Mouse (Mus musculus): ENCODE measurements around the gene Mrps24. TPM values are rescaled to one million over a fixed set of nuclear protein-coding genes. Genes with fewer than 3 reads are reported as not detected.

Mrps24 gene
- polyA plus RNA-seq, 1 experiment from 2014 or later = 170 TPM

- no peak for DNase-seq (ENCODE audit: low spot score)
- no peak for ATAC-seq (ENCODE audit: insufficient number of reproducible peaks, low FRiP score, low TSS enrichment, low read depth)
- H3K4me2 ChIP-seq (ENCODE audit: low read depth, severe bottlenecking) = no peak overlapping the region
- H3K9me3 ChIP-seq (ENCODE audit: control insufficient read depth, low read length) = no peaks in the 10 kb centered on the region
- H3K27ac ChIP-seq (replicated peaks; ENCODE audit: low read depth, low read length) = no peak overlapping the region
- H3K27me3 ChIP-seq (ENCODE audit: control insufficient read depth, insufficient read depth, low read length) = no peaks in the 10 kb centered on the region
- WGBS = 89% methylated on average over 11 of the region's 11 CpGs
- H3K36me3 ChIP-seq (ENCODE audit: control insufficient read depth, insufficient read depth, low read length) = peaks cover 14% of the 10 kb centered on the region
- H3K4me1 ChIP-seq (ENCODE audit: control insufficient read depth, insufficient read depth, low read length) = no peaks in the 10 kb centered on the region
- no peak overlapping the region for H3K4me3 ChIP-seq (ENCODE audit: low read depth, low read length)
- H3K9ac ChIP-seq (ENCODE audit: low read length) = no peak overlapping the region
Observed at GRCm38 (mm10) chr11:5716246-5716645, 766 bp upstream of the Mrps24 start.

DNA sequence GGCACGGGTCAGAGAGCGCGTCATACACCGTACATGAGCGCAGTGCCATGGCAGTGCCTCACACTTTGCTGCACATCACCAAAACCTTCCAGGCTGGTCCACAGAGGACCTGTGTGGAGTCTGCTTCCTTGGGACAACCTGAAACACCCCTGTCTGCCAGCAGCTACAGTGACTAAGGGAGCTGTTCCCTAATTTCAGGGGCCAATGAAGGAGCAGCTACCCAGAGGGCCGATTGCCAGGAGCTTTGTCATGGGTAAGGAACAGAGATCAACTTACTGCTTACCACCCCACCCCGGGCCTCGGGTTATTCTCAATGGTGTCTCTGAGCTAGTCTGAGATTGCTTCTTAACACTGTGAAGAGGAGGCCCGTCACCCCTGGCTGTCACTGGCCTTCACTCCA is 301 bp downstream of the Mrps24 start:
- no peak overlapping the region for H3K4me2 ChIP-seq (ENCODE audit: low read depth, severe bottlenecking)
- WGBS = 87% methylated on average over 9 of the region's 9 CpGs
- H3K27me3 ChIP-seq (ENCODE audit: control insufficient read depth, insufficient read depth, low read length) = no peaks in the 10 kb centered on the region
- no peak overlapping the region for H3K4me3 ChIP-seq (ENCODE audit: low read depth, low read length)
- no peaks in the 10 kb centered on the region for H3K4me1 ChIP-seq (ENCODE audit: control insufficient read depth, insufficient read depth, low read length)
- H3K27ac ChIP-seq (replicated peaks; ENCODE audit: low read depth, low read length) = no peak overlapping the region
- ATAC-seq (ENCODE audit: insufficient number of reproducible peaks, low FRiP score, low TSS enrichment, low read depth) (no peak), DNase-seq (ENCODE audit: low spot score) (no peak)
- no peaks in the 10 kb centered on the region for H3K9me3 ChIP-seq (ENCODE audit: control insufficient read depth, low read length)
- H3K9ac ChIP-seq (ENCODE audit: low read length) = no peak overlapping the region
- peaks cover 14% of the 10 kb centered on the region for H3K36me3 ChIP-seq (ENCODE audit: control insufficient read depth, insufficient read depth, low read length)

GRCm38 (mm10) chr11:5707530-5708353 is 7.7 kb downstream of the Mrps24 start:
- 17% methylated on average over 48 of the region's 50 CpGs for WGBS
- peak overlapping the region; percentile 76 for H3K4me2 ChIP-seq (ENCODE audit: low read depth, severe bottlenecking)
- DNase-seq (ENCODE audit: low spot score) = peak; percentile 91

GRCm38 (mm10) chr11:5706874-5707529 is 8.5 kb downstream of the Mrps24 start:
- peak; percentile 79; the same call in 1 of the 2 replicates for ATAC-seq (ENCODE audit: insufficient number of reproducible peaks, low FRiP score, low TSS enrichment, low read depth)
- 1% methylated on average over 43 of the region's 43 CpGs for WGBS
- DNase-seq (ENCODE audit: low spot score) = no peak
- Histone ChIP-seq H3K9ac (ENCODE audit: low read length) (peak overlapping the region; percentile 92), H3K4me3 (ENCODE audit: low read depth, low read length) (peak overlapping the region; percentile 95), H3K9me3 (ENCODE audit: control insufficient read depth, low read length) (no peaks in the 10 kb centered on the region), H3K4me2 (ENCODE audit: low read depth, severe bottlenecking) (peak overlapping the region; percentile 76), H3K4me1 (ENCODE audit: control insufficient read depth, insufficient read depth, low read length) (0 out of 2 replicates have a peak, but pooled peaks cover 4% of the 10 kb centered on the region), H3K36me3 (ENCODE audit: control insufficient read depth, insufficient read depth, low read length) (peaks cover 6% of the 10 kb centered on the region; the same call in 1 of the 2 replicates), H3K27me3 (ENCODE audit: control insufficient read depth, insufficient read depth, low read length) (no peaks in the 10 kb centered on the region), H3K27ac (replicated peaks; ENCODE audit: low read depth, low read length) (peak overlapping the region; percentile 51; the same call in 1 of the 2 replicates)

More at GRCm38 (mm10) chr11:5707530-5708353, 7.7 kb downstream of the Mrps24 start:
- Histone ChIP-seq H3K27ac (replicated peaks; ENCODE audit: low read depth, low read length) (peak overlapping the region; percentile 51; the same call in 1 of the 2 replicates), H3K4me3 (ENCODE audit: low read depth, low read length) (peak overlapping the region; percentile 95), H3K4me1 (ENCODE audit: control insufficient read depth, insufficient read depth, low read length) (0 out of 2 replicates have a peak, but pooled peaks cover 4% of the 10 kb centered on the region), H3K9ac (ENCODE audit: low read length) (peak overlapping the region; percentile 92), H3K9me3 (ENCODE audit: control insufficient read depth, low read length) (no peaks in the 10 kb centered on the region), H3K27me3 (ENCODE audit: control insufficient read depth, insufficient read depth, low read length) (no peaks in the 10 kb centered on the region), H3K36me3 (ENCODE audit: control insufficient read depth, insufficient read depth, low read length) (peaks cover 6% of the 10 kb centered on the region; the same call in 1 of the 2 replicates)
- peak; percentile 94 for ATAC-seq (ENCODE audit: insufficient number of reproducible peaks, low FRiP score, low TSS enrichment, low read depth)

DNA sequence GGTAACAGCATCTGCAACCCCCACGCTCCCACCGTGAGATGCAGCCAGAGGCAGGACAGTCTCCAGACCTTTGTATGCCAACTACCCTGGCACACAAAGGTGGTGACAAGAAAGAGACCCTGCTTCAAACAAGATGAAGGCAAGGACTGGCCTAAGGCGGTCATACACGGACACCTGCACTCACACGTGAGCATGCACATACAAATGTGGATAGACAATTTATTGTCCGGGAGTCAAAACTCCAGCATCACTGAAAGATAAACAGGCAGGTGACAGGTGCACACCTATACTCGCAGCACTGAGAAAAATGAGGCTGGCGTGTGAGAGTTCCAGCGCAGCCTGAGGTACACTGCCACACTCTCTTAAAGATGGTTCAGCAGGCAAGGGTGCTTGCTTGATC is 9.5 kb downstream of the Mrps24 start:
- H3K9ac ChIP-seq (ENCODE audit: low read length) = no peak overlapping the region
- H3K27ac ChIP-seq (replicated peaks; ENCODE audit: low read depth, low read length) = no peak overlapping the region
- 0 out of 2 replicates have a peak, but pooled peaks cover 4% of the 10 kb centered on the region for H3K4me1 ChIP-seq (ENCODE audit: control insufficient read depth, insufficient read depth, low read length)
- 98% methylated on average over 9 of the region's 9 CpGs for WGBS
- H3K9me3 ChIP-seq (ENCODE audit: control insufficient read depth, low read length) = no peaks in the 10 kb centered on the region
- H3K27me3 ChIP-seq (ENCODE audit: control insufficient read depth, insufficient read depth, low read length) = no peaks in the 10 kb centered on the region
- H3K4me3 ChIP-seq (ENCODE audit: low read depth, low read length) = no peak overlapping the region
- H3K4me2 ChIP-seq (ENCODE audit: low read depth, severe bottlenecking) = no peak overlapping the region
- peaks cover 6% of the 10 kb centered on the region; the same call in 1 of the 2 replicates for H3K36me3 ChIP-seq (ENCODE audit: control insufficient read depth, insufficient read depth, low read length)
- DNase-seq (ENCODE audit: low spot score) (no peak), ATAC-seq (ENCODE audit: insufficient number of reproducible peaks, low FRiP score, low TSS enrichment, low read depth) (no peak)

DNA sequence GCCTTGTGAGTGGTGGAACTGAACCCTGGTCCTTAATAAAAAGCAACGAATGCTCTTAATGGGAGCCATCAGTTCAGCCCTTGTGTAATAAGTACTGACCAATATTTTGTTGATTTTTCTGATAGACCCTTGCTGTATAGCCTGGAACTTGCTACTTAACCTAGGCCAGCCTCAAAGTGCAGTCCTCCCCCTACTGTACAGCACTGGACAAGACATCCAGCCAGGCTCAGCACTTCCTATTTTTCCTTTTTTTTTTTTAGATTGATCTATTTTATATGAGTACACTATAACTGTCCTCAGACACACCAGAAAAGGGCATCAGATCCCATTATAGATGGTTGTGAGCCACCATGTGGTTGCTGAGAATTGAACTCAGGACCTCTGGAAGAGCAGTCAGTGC is 12.1 kb downstream of the Mrps24 start:
- no peak overlapping the region for H3K27ac ChIP-seq (replicated peaks; ENCODE audit: low read depth, low read length)
- H3K4me3 ChIP-seq (ENCODE audit: low read depth, low read length) = no peak overlapping the region
- DNase-seq (ENCODE audit: low spot score) (no peak), ATAC-seq (ENCODE audit: insufficient number of reproducible peaks, low FRiP score, low TSS enrichment, low read depth) (no peak)
- 0 out of 2 replicates have a peak, but pooled peaks cover 4% of the 10 kb centered on the region for H3K4me1 ChIP-seq (ENCODE audit: control insufficient read depth, insufficient read depth, low read length)
- no peaks in the 10 kb centered on the region for H3K27me3 ChIP-seq (ENCODE audit: control insufficient read depth, insufficient read depth, low read length)
- H3K9me3 ChIP-seq (ENCODE audit: control insufficient read depth, low read length) = no peaks in the 10 kb centered on the region
- 87% methylated on average over 1 of the region's 1 CpGs for WGBS
- peaks cover 6% of the 10 kb centered on the region; the same call in 1 of the 2 replicates for H3K36me3 ChIP-seq (ENCODE audit: control insufficient read depth, insufficient read depth, low read length)
- no peak overlapping the region for H3K4me2 ChIP-seq (ENCODE audit: low read depth, severe bottlenecking)
- H3K9ac ChIP-seq (ENCODE audit: low read length) = no peak overlapping the region

- DNase-seq (ENCODE audit: low spot score) (no peak), ATAC-seq (ENCODE audit: insufficient number of reproducible peaks, low FRiP score, low TSS enrichment, low read depth) (no peak)
- WGBS = 91% methylated on average over 6 of the region's 6 CpGs
Observed at GRCm38 (mm10) chr11:5702957-5703332, 12.5 kb downstream of the Mrps24 start.

DNA sequence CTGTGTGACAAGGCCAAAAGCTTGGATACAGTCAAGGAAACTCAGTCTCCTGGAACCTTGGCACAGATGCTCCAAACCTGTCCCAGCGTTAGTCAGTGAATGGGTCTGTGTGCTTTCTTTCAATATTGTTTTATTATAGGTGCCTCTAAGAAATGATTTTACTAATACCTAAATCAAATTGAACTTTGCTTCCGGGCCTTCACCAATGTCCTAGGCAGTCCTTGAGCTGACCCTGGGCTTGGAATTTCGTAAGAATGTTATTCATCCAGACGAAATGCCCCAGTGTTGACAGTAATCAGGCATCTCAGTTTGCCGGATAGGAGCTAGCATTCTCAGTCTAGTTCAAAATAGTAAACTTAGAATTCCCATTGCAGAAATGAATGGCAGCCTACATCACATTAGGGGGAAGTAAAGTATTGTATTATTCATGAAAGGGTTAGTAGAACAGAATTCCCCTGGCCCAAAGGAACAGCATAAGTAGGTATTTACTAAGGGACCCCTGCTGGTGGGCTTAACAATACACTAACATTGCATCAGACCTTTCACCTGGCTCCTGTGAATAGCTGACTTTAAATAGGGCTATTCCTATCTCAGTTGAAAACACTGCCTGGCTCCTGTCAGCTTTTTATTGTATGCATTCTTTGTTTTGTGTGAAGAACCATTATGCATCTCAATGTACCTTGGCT is 13.1 kb downstream of the Mrps24 start:
- H3K27me3 ChIP-seq (ENCODE audit: control insufficient read depth, insufficient read depth, low read length) = no peaks in the 10 kb centered on the region
- H3K4me1 ChIP-seq (ENCODE audit: control insufficient read depth, insufficient read depth, low read length) = 0 out of 2 replicates have a peak, but pooled peaks cover 4% of the 10 kb centered on the region
- no peak overlapping the region for H3K4me3 ChIP-seq (ENCODE audit: low read depth, low read length)
- H3K36me3 ChIP-seq (ENCODE audit: control insufficient read depth, insufficient read depth, low read length) = peaks cover 6% of the 10 kb centered on the region; the same call in 1 of the 2 replicates
- DNase-seq (ENCODE audit: low spot score) (no peak), ATAC-seq (ENCODE audit: insufficient number of reproducible peaks, low FRiP score, low TSS enrichment, low read depth) (no peak)
- H3K9me3 ChIP-seq (ENCODE audit: control insufficient read depth, low read length) = no peaks in the 10 kb centered on the region
- no peak overlapping the region for H3K27ac ChIP-seq (replicated peaks; ENCODE audit: low read depth, low read length)
- 88% methylated on average over 5 of the region's 5 CpGs for WGBS
- no peak overlapping the region for H3K4me2 ChIP-seq (ENCODE audit: low read depth, severe bottlenecking)
- no peak overlapping the region for H3K9ac ChIP-seq (ENCODE audit: low read length)

More at GRCm38 (mm10) chr11:5702957-5703332, 12.5 kb downstream of the Mrps24 start:
- no peak overlapping the region for H3K9ac ChIP-seq (ENCODE audit: low read length)
- 0 out of 2 replicates have a peak, but pooled peaks cover 4% of the 10 kb centered on the region for H3K4me1 ChIP-seq (ENCODE audit: control insufficient read depth, insufficient read depth, low read length)
- H3K4me3 ChIP-seq (ENCODE audit: low read depth, low read length) = no peak overlapping the region
- H3K9me3 ChIP-seq (ENCODE audit: control insufficient read depth, low read length) = no peaks in the 10 kb centered on the region
- no peak overlapping the region for H3K27ac ChIP-seq (replicated peaks; ENCODE audit: low read depth, low read length)
- no peaks in the 10 kb centered on the region for H3K27me3 ChIP-seq (ENCODE audit: control insufficient read depth, insufficient read depth, low read length)
- H3K4me2 ChIP-seq (ENCODE audit: low read depth, severe bottlenecking) = no peak overlapping the region
- peaks cover 6% of the 10 kb centered on the region; the same call in 1 of the 2 replicates for H3K36me3 ChIP-seq (ENCODE audit: control insufficient read depth, insufficient read depth, low read length)
